Mouse (Mus musculus) brain, embryonic 14.5 days (tissue): ENCODE results near the gene Boc. TPM values are rescaled to one million over a fixed set of nuclear protein-coding genes. Genes with fewer than 3 reads are reported as not detected.

Experiments
- DNase-seq: peaks from one replicate; pipeline ENCODE4 v3.0.0-alpha.2; 2011; ENCODE audit warnings: low read depth
- CTCF ChIP-seq: fragments of 200-500 bp; IDR thresholded peaks from 2 replicates; pipeline ENCODE4 v1.5.1; 2012; ENCODE audit warnings: inconsistent platforms, mild to moderate bottlenecking, moderate library complexity, borderline replicate concordance; ENCODE audit not compliant: insufficient read depth, insufficient read length; ENCODE audit errors: extremely low read depth
- POLR2A ChIP-seq: fragments of 200-500 bp; IDR thresholded peaks from 2 replicates; pipeline ENCODE4 v1.6.1; 2012; ENCODE audit warnings: mild to moderate bottlenecking, inconsistent platforms, borderline replicate concordance; ENCODE audit not compliant: poor library complexity, insufficient read depth, insufficient read length, severe bottlenecking; ENCODE audit errors: extremely low read depth
- polyA plus RNA-seq: library from polyadenylated mRNA; depleted of rRNA; stranded (reverse); fragments of >200 nt; gene quantifications from 2 replicates; pipeline ENCODE4 v1.2.3, GENCODE M21; 2012

Boc gene
- polyA plus RNA-seq, 1 experiment: 20.2 TPM

DNA sequence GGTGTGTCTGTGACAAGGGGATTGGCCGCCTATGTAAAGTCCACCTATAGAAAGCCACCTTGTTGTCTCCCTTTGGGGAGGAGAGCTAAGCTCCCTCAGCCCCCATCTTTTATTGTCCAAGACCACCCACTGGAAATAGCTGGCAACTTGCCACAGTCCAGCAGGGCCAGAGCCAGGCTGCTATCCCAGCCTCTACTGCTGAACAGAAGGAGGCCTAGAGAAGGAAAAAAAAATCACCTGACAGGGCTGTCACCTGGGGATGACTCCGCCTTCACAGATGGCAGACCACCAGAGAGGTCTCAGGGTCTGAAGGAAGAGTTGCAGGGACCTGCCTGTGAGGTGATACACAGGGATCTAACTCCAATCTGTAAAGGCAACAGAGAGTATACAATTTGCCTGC lies 6.7 kb downstream of the Boc start:
- TF ChIP-seq POLR2A (no peak), CTCF (no peak)
- DNase-seq: peak; percentile 76

DNA sequence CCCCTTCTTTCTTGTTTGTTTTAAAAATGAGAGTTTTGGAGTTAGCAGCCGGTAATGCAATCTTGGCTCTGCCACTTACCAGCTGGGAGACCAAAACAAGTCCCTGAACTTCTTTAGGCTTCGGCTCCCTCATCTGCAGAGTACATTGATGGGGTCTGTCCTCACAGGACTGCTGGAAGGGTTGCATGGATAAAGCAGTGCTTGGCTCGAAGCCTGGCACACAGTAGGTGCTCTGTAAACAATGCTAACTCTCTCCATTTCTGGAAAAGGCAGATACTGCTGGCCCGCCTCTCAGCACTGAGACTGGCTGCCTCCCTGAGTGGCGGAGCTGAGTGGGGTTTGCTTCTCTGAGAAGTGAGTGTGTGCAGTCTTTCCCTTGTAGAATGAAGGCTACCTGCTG lies 7.2 kb downstream of the Boc start:
- TF ChIP-seq POLR2A: no peak
- TF ChIP-seq CTCF: no peak
- DNase-seq: peak; percentile 75

DNA sequence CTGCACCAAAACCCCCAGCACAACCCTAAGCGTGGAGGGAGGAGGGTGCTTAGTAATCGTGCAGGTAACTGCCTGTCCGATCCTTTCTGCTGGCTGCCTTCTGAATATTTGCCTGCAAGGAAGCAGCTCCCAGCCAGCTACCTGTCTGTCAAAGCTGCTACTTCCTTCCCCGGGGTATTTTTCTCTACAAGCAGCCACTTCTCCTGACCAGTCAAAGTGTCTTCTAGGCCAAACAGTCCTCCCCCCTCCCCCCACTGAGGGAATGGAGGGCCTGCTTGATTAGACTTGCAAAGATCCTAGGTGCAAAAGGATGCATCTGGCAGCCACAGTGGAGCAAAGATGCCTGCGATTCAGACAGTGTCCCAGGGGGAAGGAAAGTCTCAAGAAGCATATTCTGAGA lies 7.9 kb downstream of the Boc start:
- TF ChIP-seq CTCF: no peak
- TF ChIP-seq POLR2A: no peak
- DNase-seq: peak; percentile 82

DNA sequence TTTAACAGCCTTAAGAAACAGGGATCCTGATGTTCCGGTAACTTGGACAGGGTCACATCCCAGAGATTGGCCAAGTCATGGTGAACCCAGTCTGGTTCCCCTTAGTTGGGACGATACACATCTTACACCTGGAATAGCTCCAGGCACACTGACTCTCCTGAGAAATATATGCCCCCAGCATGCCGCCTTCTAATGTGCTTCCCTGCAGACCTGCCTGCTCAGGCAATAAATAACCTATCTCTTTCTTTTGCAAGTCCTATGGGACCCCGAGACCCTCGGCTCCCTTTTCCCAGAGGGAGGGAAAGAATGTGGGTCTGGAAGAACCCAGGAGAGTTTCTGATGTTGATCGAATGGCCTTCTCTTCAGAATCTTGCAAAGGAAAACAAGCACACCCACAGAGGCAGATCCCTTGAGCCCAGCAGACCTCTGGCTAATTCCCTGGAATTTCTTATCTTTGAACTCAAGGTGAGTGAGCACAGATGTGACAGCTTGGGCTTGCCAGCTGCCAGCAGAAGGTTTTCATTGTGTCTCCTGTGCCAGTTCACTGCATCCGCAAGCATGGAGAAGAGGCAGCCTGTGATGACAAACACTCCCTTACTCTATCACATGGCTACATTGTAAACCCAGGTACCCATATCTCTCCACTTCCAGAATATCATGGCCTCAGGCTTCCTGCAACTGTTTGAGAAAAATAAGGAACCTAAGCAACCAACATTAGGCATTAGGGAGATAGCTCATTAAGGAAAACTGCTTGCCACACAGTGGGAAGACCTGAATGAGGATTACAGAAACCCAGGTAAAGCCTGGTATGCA lies 8.6 kb downstream of the Boc start:
- TF ChIP-seq POLR2A (no peak), CTCF (no peak)
- DNase-seq: no peak

DNA sequence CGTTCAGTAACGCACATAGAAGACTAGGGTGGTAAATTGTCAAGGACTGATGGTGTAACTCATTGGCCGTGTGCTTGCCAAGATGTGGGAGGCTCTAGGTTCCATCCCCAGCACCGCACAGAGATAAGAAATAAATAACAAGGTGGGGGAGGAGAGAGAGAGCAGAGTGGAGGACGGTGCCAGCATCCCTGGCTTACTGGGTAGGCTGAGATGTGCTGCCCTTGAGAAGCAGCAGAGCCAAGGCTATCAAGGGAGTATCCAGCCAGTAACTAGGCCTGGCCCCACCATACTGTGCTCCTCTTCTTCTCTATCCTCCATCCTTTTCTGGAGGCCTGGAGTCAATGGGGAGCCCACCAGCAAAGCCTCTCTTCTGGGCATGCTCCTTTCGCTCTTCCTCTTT lies 9.3 kb downstream of the Boc start:
- TF ChIP-seq CTCF (no peak), POLR2A (no peak)
- no peak for DNase-seq

DNA sequence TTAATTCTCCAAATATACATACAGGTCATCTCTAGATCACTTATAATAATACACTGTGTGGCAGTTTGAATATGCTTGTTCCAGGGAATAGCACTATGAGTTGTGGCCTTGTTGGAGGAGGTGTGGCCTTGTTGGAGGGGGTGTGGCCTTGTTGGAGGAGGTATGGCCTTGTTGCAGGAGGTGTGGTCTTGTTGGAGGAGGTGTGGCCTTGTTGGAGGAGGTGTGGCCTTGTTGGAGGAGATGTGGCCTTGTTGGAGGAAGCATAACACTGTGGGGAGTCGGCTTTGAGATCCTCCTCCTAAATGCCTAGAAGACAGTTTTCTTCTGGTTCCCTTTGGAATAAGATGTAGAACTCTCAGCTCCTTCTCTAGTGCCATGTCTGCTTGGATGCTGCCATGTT lies 10.7 kb downstream of the Boc start:
- DNase-seq: no peak
- TF ChIP-seq POLR2A (no peak), CTCF (no peak)

DNA sequence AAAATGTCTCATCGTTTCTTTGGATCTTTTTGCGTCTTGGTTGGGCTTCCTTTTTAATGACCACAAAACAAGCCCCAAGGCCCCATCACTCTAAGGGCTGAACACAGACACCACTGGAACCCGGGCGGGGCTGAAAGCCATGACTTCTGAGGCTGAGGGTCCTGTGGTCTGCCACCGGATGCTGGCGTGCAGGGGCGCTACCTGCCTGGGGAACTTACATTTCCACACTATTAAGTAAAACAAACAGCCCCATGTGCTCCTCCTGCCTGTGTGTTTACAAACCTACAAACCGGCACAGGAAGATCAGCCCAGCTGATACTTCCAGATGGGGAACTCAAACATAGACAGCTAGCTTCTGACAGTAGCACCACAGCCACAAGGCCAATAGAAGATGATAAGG lies 11.9 kb downstream of the Boc start:
- no peak for TF ChIP-seq CTCF
- no peak for TF ChIP-seq POLR2A
- no peak for DNase-seq

DNA sequence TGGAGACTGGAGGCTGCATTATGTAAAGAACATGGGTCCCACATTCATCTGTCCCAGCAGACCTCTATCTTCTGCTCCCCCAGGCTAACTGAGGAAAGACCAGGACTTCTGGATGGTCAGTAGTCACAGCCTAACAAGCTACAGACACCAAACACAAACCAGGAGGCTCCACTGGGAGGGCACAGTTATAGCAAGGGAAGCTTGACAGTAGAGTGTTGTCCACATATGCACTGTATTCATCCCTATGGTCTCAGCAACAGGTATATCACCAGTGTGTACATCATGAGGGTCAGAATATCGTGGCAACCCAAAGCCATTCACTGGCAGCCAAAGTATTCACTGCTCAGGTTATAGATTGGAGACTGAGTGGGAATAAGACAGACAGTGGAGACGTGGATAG lies 12.8 kb downstream of the Boc start:
- no peak for DNase-seq
- TF ChIP-seq POLR2A (no peak), CTCF (no peak)

DNA sequence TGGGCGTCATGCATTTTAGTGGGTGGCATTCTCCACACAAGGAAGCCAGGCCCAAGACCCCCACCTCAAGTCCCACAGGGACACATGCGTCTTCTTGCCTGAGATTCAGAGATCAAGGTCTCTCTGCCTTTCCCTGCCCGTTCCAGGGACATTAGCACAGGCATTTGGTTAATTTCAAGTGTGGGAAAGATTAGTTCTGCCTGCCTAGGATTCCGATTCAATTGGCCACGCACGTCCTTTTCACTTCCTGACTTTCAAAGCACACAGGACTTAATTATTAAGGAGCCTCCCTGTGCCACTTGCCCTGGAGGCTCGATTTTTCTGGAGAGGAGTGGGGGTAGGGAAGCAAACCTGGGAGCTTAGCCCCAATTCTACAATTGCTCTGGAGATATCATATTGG lies 13.5 kb downstream of the Boc start:
- TF ChIP-seq POLR2A (no peak), CTCF (no peak)
- peak; percentile 63 for DNase-seq

DNA sequence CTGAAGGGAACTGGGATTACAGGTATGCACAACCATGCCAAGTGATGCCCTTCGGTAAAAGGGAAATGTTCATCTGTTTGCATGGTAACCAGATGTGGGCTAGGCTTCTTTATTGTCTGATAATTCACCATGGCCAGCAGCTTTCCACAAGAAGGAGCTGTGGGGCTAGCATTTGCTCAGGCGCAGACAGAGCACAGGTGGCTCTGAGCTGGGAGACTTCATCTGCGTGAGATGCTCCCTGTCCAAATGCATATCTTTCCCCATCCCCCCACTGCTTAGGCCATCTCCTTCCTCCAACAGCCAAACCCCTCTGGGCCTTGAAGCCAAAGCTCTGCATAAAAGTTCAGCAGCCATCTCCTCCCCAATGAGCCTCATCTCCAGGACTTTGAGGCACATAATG lies 15.6 kb downstream of the Boc start:
- DNase-seq: peak; percentile 66
- peak; percentile 27; the same call in 1 of the 2 replicates for TF ChIP-seq CTCF
- no peak for TF ChIP-seq POLR2A

DNA sequence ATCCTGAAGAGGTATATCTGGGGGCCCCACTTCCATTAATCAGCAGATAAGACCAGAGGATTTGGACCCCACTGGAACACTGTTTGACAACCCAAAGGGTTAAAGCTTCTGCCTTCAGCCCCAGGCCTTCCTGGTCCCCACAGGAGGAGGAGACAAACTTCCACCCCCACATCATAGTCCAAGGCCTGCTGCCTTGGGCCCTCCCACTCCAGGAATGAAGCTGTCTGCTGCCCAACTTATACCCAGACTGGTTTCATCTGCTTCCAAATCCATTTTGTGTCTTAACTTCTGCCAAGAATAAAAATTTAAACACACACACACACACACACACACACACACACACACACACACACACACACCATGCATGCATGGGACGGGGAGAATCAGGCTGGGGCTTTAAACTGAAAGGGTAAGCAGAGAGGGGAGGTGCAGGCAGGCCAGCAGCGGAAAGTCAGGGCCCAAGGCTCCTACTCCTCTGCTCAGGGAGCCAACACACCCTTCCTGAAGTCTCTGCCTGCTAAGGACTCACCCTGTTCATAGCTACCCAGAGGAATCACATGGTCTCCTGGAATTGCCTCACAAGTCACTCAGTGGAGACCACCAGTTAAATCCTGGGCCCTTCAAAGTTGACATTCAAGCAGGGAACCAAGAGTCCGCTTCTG lies 16.5 kb downstream of the Boc start:
- no peak for TF ChIP-seq POLR2A
- TF ChIP-seq CTCF: no peak
- DNase-seq: no peak

DNA sequence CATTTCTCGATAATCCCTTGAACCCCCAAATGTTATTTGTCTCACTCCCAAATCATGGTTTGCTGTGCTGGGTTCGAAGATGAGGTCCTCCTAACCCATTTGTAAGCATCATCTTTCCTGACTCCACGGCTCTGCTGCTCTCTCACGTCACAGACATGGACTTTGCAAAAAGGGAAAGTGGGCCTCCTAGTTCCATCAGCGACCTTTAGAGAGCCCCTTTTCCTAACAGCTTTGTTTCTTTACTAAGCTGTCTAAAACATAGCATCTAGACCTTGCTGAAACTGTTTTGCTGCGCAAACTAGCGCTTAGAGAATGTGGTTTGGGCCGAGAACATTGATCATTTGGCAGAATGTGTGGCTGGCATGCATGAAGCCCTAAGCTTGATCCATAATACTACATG lies 19.1 kb downstream of the Boc start:
- no peak for DNase-seq
- TF ChIP-seq CTCF (no peak), POLR2A (no peak)
